Mouse (Mus musculus) frontal cortex, postnatal 25 days (tissue): ENCODE data around the gene Synpo2l.
"Not testable (repeated sequence)": the region's sequence is repeated elsewhere in the genome, so short reads cannot be mapped to it uniquely, and the experiment has no call there.

Source experiments
- DNase-seq, 2 experiments: peaks; one replicate each; pipeline ENCODE4 v3.0.0; 2022; ENCODE audit warnings: low spot score in 2 of 2

Synpo2l gene

DNA sequence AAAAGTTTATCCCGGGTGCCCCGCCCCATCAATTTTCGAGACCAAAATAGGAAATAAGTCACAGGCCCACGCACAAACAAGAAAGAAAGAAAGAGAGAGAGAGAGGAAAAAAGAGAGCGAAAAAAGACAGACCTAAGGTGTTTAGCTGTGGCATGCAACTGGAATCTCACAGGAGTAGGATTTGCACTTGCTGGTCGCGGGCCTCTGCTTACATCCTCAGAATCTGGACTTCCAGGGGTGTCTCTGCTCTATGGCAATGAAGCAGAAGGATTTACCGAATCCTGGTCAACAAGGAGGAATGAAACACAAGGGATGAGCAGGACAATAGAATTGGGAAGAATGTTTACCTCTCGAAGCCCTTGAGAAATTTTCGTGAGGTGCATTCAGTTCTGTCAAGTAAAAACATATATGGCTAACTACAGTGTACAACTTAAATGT lies 26.7 kb downstream of the Synpo2l start:
- no peak for DNase-seq

- DNase-seq = peak; percentile 96 to 97
These were observed 27.3 kb downstream of the Synpo2l start, which contains the start of gene Usp54 for GRCm38 (mm10) chr14:20640644-20641437. TSS of gene Usp54 (minus strand) at chr14:20641063.

GRCm38 (mm10) chr14:20639918-20640619 lies 28.1 kb downstream of the Synpo2l start:
- no peak for DNase-seq

- no peak for DNase-seq
These were observed 29.5 kb downstream of the Synpo2l start for GRCm38 (mm10) chr14:20638702-20639101.

- no peak for DNase-seq
These were observed 30.2 kb downstream of the Synpo2l start for GRCm38 (mm10) chr14:20637818-20638574.

GRCm38 (mm10) chr14:20636968-20637367 lies 31.2 kb downstream of the Synpo2l start:
- DNase-seq = not testable (repeated sequence)

DNA sequence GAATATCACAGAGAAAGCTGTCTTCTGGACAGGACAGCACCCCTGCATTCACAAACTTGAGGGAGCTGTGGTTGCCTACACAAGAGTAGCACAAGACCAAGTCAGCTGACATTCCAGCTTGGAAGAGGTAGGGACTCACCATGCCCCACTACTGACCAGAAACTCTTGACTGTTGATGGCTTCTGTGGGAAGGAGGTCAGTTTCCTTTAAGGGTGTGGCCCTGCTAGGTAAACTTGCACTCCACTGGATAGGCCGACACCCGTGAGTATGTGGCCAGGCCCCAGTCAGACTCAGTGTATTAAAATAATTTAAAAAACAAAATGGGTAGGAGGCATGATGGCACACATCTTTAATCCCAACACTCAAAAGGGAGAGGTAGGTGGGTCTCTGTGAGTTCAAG lies 32.6 kb downstream of the Synpo2l start:
- DNase-seq = no peak

DNA sequence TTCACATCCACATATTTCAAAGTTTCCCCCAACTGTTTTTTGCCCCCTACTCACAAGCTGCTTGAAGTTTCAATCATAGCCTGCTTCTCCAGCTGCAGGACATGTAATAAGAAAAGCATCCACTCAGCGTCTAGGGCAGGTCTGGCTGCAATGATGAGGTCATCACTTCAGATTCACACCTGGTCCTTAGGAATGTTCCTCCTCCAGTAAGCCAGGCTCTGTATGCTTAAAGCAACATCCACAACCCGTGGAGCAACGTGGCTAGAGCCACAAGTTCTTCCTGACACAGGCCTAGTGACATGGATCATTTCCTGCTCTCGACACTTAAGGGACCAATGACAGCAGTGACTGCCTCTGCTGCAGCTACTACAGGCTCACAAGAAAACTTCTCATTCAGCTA lies 36.9 kb downstream of the Synpo2l start:
- no peak for DNase-seq

- no peak for DNase-seq
These were observed 41.2 kb downstream of the Synpo2l start for GRCm38 (mm10) chr14:20626971-20627370.

- DNase-seq = no peak
These were observed 41.7 kb downstream of the Synpo2l start for GRCm38 (mm10) chr14:20626447-20626846.

GRCm38 (mm10) chr14:20622907-20623306 lies 45.2 kb downstream of the Synpo2l start:
- DNase-seq = no peak

GRCm38 (mm10) chr14:20622412-20622811 lies 45.7 kb downstream of the Synpo2l start:
- DNase-seq = no peak

DNA sequence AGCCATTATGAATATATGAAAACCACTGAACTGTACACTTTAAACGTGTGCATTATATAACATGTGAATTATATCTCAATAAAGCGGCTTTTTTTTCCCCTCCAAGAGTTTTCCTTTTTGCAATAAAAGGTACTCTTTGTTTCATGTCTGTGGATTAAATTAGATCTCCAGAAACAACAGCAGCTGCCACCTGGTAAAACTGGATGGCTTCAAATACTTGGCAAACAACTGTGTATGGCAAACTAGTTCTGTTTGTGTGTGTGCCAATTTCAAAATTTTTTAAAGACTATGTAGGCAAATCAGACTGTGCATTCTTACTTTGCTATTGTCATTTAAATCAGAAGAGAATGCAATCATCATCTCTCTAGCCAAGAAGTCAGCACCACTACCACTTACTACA lies 46.3 kb downstream of the Synpo2l start:
- no peak for DNase-seq

GRCm38 (mm10) chr14:20619131-20619530 lies 49.0 kb downstream of the Synpo2l start:
- DNase-seq = no peak

GRCm38 (mm10) chr14:20618211-20618610 lies 49.9 kb downstream of the Synpo2l start:
- no peak for DNase-seq

DNA sequence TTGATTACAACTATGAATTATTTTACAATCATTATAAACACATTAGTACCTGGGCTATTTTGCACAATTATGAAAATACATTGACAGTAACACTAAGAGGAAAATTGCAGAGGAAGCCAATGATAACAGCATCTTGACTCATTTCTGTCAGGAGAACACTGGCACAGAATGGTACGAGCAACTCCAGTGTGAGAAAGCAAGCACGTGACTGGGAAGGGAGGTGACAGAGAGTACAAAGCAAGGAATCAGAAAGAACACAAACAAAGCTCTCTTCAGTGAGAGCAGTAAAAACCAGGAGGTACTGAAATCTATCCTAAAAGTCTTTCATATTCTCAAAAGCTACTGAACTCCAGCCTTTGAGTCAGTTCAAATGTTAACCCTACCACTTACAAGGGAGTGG lies 51.7 kb downstream of the Synpo2l start:
- DNase-seq = no peak

DNA sequence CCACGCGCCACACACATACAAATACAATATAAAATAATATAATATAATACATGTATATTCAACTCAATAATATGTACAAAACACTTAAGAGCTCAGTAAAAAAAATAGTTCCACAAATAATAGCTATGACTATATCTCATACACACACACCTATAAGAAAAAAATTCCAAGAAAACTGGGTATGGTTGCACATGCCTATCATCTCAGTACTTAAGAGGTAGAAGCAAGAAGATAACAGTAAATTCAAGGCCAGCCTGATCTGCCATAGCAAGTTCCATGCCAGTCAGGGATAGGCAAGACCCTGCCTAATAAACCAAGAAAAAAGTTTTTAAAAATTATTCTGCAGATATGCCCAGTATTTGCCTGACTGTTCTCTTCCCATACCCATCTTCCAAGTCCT lies 53.1 kb downstream of the Synpo2l start:
- no peak for DNase-seq

DNA sequence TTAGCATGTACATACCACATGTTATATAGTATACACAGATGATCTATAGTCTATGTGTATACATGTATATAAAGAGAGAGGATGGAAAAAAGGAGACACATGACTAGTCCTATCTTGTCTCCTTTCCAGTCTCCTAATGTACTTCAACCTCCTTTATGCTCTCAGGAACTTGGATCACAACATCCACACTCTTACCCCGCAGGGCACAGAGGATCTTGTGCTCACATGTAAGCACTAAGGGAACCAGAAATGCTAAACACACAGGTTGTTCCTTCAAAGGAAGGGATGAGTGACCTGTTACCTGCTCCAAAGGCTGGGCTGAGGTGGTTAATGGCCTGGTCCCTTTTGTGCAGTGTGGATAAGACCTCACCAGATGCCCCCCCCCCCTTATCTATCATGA lies 55.3 kb downstream of the Synpo2l start:
- no peak for DNase-seq

DNA sequence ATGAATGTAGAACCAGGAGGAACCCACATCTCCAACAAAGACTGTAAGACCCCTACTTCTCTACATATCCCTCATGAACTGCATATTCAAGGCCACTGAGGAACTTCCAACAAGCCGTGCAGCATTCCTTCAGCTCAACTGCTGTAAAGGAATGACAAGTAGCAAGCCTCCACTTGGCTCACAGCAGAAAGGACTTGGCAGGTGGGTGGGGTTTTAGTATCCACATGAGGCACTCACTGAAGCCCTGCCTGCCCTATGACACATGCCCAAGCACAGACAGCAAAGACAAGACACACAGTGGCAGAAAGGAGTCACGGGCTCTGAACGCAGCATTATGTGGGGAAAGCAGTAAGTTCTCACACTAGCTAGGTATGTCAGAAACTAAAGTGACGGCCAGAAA lies 58.0 kb downstream of the Synpo2l start:
- DNase-seq = no peak

GRCm38 (mm10) chr14:20609519-20609918 lies 58.6 kb downstream of the Synpo2l start:
- no peak for DNase-seq
